Mouse (Mus musculus) left cerebral cortex, adult 8-10 months (tissue): ENCODE results near the gene Dhrs13. TPM values are rescaled to one million over a fixed set of nuclear protein-coding genes. Genes with fewer than 3 reads are reported as not detected.

Experiments used
- DNase-seq, 2 experiments: peaks; one replicate each; pipeline ENCODE4 v3.0.0; 2022; ENCODE audit warnings: low spot score in 2 of 2
- total RNA-seq, 4 experiments: library from RNA; stranded (reverse); gene quantifications; 2 replicates each; pipeline ENCODE4 v1.2.4; 2022

Gene Dhrs13
- total RNA-seq = 1 to 10 TPM; 7.1 to 8.9 (median 8.2) TPM

GRCm38 (mm10) chr11:78031947-78032808, at the start of gene Dhrs13:
Gene Dhrs13, plus strand, starts transcription at chr11:78032280.
- peak; percentile 79 to 92 for DNase-seq

DNA sequence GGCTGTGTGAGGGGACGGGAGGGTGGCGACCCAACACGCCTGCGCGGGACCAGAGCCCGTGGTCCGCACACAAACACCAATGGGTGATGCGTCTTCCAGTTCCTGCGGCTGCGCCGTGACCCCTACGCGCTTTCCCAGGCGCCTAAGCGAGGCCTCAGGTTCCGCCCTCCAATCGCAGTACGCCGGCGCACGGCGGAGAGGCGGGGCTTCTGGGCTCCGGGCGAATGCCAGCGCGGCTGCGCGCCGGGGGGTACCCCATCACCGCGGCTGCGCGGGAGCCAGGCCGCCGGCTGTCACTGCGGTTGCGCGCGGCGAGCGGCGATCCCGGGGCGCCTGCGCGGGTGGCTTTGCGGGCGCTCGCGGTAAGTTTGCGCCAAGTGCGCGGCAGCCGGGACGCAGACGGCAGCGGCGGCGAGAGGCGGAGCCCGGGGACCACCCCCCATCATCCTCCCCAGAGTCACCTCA, 49.6 kb upstream of the Dhrs13 start, which contains the start of gene Phf12:
TSS of gene Phf12 (plus strand) at position 314 of the 465 bp plus-strand sequence.
- DNase-seq = peak; percentile 98 to 100

DNA sequence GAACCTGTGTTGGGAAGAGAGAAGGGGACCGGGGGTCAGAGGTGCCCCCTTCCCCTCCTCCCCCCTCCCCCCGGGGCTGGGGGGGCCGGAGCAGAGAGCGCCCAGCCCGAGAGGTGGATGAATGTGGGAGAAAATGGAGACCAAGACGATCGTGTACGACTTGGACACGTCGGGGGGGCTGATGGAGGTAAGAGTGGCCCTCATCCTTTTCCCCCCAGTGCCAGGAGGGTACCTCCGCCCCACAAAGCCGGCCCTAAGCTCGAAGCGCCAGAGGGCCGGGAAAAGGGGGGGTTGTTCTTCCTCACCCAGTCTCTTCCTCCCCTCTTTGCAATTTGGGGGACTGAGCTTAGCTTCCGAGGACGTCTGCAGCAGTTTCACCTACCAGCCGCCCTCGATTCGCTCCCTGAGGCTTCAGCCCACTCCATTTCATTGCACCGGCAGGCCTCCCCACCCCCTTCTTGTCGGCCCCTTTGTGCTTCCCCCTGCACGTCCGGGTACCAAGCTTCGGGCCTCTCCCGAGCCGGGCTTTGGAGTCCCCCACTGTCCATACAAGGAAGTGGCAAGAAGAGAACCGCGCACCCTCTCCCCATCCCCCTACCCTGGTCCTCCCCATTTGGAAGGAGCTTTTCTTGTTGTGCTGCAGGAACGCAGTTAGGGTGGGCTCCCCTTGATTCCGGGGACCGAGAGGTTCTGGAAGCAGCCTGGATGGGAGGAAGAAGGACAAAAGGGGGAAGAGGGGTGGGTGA, 48.7 kb upstream of the Dhrs13 start:
- DNase-seq = peak in 1 of 2 experiments; percentile 68

DNA sequence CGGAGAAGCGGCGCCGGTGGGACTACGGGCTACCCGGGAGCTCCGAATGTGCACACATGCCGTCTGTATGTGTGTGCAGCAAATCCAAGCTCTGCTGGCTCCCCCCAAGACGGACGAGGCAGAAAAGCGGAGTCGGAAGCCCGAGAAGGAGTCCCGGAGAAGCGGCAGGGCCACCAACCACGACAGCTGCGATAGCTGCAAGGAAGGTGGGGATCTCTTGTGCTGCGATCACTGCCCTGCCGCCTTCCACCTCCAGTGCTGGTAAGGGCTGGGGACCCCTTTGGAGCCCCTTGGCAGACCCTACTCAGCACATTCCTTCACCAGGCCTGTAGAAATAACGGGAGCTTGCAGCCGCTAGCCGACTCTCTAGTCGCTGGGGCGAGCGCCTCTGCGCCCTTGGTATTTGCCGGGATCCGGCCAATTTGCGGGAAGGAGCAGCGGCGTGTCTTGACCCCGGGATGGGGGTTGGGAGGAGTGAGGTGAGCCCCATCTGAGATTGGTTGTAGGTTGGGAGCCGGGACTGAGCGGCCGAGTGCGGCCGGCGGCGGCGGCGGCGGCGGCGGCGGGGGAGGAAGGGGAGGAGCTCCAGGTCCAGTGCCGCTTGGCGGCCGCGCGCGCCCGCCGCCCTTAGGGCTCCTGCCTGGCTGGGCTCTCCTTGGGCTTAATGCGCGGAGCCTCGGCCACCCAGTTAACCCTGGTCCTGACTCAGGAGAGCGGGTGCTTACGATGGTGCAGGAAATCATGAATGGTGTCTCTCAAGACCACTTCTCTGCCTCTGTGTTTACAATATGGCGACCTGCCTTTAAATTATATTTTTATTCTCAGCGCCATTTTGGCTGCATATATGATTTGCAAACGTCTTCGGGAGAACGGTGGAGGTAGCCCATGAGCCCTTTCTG, 47.9 kb upstream of the Dhrs13 start:
- DNase-seq = no peak

- DNase-seq = peak in 1 of 2 experiments; percentile 48
Measured at GRCm38 (mm10) chr11:77984836-77985231, 47.2 kb upstream of the Dhrs13 start.

DNA sequence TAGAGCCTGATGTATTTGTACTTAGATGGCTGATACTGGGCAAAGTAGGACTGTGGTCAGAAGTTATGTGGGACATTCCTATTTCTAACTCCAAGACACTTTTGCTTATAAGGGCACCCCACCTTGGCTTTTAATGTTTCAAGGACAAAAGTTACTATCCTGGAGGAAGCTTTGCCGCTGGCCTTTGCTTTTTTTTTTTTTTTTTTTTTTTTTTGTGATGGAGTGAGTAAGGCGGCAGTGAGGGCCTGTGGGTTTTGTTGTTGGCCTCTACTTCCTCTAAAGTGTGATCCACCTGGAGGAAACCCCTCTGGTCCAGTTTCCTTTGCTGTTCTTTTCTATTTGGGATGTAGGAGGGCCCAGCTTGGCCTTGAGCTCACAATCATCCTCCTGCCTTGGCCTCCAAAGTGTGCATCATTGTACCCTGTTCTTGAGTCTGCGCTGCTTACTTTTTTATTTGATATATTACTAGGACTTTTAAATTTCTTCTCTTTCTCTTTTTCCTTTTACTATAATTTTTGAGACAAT, 46.5 kb upstream of the Dhrs13 start:
- no peak for DNase-seq

- DNase-seq = no peak
Measured at GRCm38 (mm10) chr11:77989071-77989690, 42.9 kb upstream of the Dhrs13 start.

- DNase-seq = no peak
Measured at GRCm38 (mm10) chr11:77995556-77995955, 36.5 kb upstream of the Dhrs13 start.

GRCm38 (mm10) chr11:78006446-78006845, 25.6 kb upstream of the Dhrs13 start:
- DNase-seq = no peak

GRCm38 (mm10) chr11:78019676-78020075, 12.4 kb upstream of the Dhrs13 start:
- peak in 1 of 2 experiments; percentile 72 for DNase-seq

DNA sequence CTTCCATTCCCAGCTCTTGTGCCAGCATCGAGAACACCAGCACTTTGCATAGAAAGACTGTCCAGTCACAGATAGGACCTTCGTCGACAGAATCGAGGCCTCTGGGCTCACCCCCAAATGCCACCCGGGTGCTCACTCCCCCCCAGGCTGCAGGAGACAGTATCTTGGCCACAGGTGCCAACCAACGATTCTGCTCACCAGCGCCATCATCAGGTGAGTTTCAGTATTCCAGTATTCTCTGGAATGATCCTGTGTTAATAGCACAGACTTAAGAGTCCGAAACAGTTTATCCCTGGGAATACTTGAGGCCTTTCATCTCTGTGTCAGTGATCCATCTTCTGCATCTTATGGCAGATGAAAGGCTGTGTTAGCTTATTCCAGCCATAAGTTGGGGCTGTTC, 8.5 kb upstream of the Dhrs13 start:
- no peak for DNase-seq

GRCm38 (mm10) chr11:78029240-78029639, 2.8 kb upstream of the Dhrs13 start:
- DNase-seq = no peak

DNA sequence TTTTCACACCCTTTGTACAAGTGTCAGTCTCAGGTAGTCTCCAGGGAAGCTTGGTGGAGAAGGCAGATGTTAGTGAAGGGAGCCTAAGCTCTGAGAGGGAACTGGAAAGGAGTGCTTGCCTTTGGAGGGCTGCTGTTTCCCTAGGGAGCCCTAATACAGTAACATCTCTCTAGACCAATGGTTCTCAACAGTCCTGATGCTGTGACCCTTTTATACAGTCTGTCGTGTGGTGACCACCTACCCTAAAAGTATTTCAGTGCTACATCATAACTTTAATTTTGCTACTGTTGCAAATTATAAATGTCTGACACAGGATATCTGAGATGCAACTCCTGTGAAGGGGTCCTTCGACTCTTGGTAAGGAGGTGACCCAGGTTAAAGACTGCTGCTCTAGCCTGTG, 1.5 kb upstream of the Dhrs13 start:
- DNase-seq = no peak

- DNase-seq = no peak
Measured at GRCm38 (mm10) chr11:78031389-78031788, 691 bp upstream of the Dhrs13 start.

DNA sequence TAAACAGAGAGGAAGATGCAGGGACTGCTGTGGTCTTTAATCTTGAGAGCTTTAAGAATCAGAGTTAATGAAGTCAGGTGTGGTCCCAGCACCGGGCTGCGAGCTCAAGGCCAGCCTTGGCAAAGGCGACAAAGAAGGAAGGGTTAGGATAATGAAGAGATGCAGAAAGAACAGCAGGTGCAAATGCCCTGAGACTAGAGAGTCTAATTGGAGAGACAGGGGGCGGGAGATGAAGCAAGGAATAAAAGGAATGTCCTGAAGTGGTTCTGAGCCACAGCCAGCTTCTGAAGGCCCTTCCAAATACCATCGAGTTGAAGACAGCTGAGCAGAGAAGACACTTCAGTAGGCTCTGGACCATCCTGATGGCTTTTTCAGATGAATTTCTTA, 722 bp downstream of the Dhrs13 start:
- DNase-seq = no peak

GRCm38 (mm10) chr11:78033931-78034617, 2.0 kb downstream of the Dhrs13 start:
- DNase-seq = no peak

DNA sequence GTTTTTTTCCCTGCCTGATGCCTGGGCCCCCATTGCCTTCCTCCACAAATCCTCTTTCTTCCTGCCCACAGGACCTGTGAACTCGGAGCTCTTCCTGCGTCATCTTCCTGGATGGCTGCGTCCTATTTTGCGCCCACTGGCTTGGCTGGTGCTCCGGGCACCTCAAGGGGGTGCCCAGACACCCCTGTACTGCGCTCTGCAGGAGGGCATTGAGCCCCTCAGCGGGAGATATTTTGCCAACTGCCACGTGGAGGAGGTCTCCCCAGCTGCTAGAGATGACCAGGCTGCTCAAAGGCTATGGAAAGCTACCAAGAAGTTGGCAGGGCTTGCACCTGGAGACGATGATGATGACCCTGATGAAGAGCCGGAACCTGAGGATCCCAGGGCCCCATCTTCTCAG, 4.7 kb downstream of the Dhrs13 start:
- DNase-seq = no peak

DNA sequence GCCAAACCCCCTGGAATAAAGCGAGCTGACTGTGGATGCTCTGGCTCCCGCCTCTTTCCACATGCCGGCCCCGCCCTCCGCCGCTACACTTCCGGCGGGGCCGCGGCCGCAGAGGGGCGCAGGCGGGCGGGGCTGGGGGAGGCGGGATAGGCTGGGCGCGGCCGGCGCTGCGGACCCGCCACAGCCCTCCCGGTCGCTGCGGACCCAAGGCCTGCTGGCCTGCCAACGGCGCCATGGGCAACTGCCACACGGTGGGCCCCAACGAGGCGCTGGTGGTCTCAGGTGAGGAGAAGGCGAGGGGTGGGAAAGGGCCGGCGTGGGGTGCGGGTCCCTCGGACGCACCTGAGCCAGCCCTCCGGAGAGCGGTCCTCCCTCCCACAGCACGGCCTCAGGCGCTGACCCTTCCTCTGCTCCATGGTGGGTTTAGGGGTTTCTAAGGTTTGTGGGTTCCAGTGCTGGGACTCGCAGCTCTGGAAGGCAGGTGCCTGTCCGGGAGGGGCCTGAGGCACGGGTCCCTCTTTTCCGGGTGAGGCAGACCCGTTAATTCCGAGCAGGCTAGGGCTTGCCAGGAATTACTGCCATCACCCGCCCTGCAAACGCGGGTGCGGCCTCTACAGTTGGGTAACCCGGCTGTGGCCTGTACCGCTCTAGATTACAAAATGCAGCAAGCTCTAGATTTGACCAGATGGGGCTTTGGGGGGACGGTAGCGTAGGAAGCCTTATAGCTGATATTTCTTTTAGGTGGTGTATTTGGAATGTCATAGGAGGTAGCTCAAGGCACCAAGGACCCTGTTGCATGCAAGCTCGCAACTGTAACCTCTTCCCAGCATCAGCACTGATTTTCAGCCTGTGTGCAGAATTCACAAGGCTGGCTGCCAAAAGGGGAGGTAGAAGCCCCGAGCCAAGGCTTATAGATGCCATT, 6.0 kb downstream of the Dhrs13 start, which contains the start of gene Flot2:
TSS of gene Flot2 (plus strand) at position 101 of the 922 bp plus-strand sequence.
- no peak for DNase-seq

GRCm38 (mm10) chr11:78040878-78041277, 8.8 kb downstream of the Dhrs13 start:
- DNase-seq = no peak
